Mouse (Mus musculus) kidney, embryonic 14.5 days (tissue): ENCODE results near the gene Acss2. TPM values are rescaled to one million over a fixed set of nuclear protein-coding genes. Genes with fewer than 3 reads are reported as not detected.

Experiments used
- ATAC-seq: fragments of 200-750 bp; cut with Nextera tagmentation; 2 replicates; pipeline ENCODE4 v1.8.0; 2017; ENCODE audit warnings: moderate number of reproducible peaks, mild to moderate bottlenecking, moderate TSS enrichment, moderate library complexity; ENCODE audit not compliant: low FRiP score, low TSS enrichment
- H3K27ac ChIP-seq: fragments of 300-500 bp; sonication (generic); 2 replicates; pipeline ENCODE4 v1.5.1; 2014; ENCODE audit warnings: low read depth, mild to moderate bottlenecking, low read length, moderate library complexity, mixed read lengths
- H3K27me3 ChIP-seq: fragments of 300-500 bp; sonication (generic); 2 replicates; pipeline ENCODE4 v1.6.1; 2014; ENCODE audit warnings: mild to moderate bottlenecking, low read length; ENCODE audit not compliant: control insufficient read depth, insufficient read depth
- H3K36me3 ChIP-seq: fragments of 300-500 bp; sonication (generic); 2 replicates; pipeline ENCODE4 v1.6.1; 2014; ENCODE audit warnings: low read length, mixed read lengths; ENCODE audit not compliant: control insufficient read depth, insufficient read depth
- H3K4me1 ChIP-seq: fragments of 300-500 bp; sonication (generic); 2 replicates; pipeline ENCODE4 v1.6.1; 2014; ENCODE audit warnings: low read length, mixed read lengths; ENCODE audit not compliant: control insufficient read depth, insufficient read depth
- H3K4me2 ChIP-seq: fragments of 300-500 bp; sonication (generic); replicated peaks from 2 replicates; pipeline ENCODE4 v1.6.1; 2014; ENCODE audit warnings: low read depth, mild to moderate bottlenecking, low read length
- H3K4me3 ChIP-seq: fragments of 300-500 bp; sonication (generic); 2 replicates; pipeline ENCODE4 v1.5.1; 2014; ENCODE audit warnings: mild to moderate bottlenecking, low read length
- H3K9ac ChIP-seq: fragments of 300-500 bp; sonication (generic); 2 replicates; pipeline ENCODE4 v1.6.1; 2014; ENCODE audit warnings: low read depth, mild to moderate bottlenecking, low read length, moderate library complexity
- H3K9me3 ChIP-seq: fragments of 300-500 bp; sonication (generic); 2 replicates; pipeline ENCODE4 v1.6.1; 2016; ENCODE audit warnings: low read length; ENCODE audit not compliant: control insufficient read depth
- WGBS: fragments of 180-500 bp; shearing (Covaris S2); extraction: QIAGEN DNeasy Blood & Tissue Kit; methylation state at CpG from one replicate; pipeline ENCODE4 v1.1.7; 2014; 5-methylcytosine and 5-hydroxymethylcytosine counted together
- microRNA counts: library from miRNA; unstranded; fragments of <30 nt; microRNA quantifications from one replicate; lab custom pipeline; 2017
- microRNA-seq: library from miRNA; unstranded; fragments of <30 nt; microRNA quantifications from one replicate; pipeline ENCODE4, GENCODE M21; 2016
- polyA plus RNA-seq: library from polyadenylated mRNA; unstranded; fragments of >200 nt; fragmentation: Nextera tagmentation; extraction: Ambion mirVana; gene quantifications from 2 replicates; pipeline ENCODE4 v1.2.1, GENCODE M21; 2014

Gene Acss2
- polyA plus RNA-seq, 1 experiment from 2014 or later: 10.0 TPM

- H3K4me2 ChIP-seq: no peak overlapping the region
- peaks cover 23% of the 10 kb centered on the region for H3K27me3 ChIP-seq
- no peak overlapping the region for H3K4me3 ChIP-seq
- H3K9me3 ChIP-seq: no peaks in the 10 kb centered on the region
- H3K4me1 ChIP-seq: peaks cover 13% of the 10 kb centered on the region; the same call in 1 of the 2 replicates
- WGBS: 88% methylated on average over 8 of the region's 8 CpGs
- ATAC-seq: no peak
- H3K9ac ChIP-seq: no peak overlapping the region
- H3K27ac ChIP-seq: no peak overlapping the region
- H3K36me3 ChIP-seq: peaks cover 63% of the 10 kb centered on the region
Observed at GRCm38 (mm10) chr2:155634562-155634961, 116.8 kb downstream of the Acss2 start.

MicroRNAs encoded within 50 kb of the gene (microRNA counts, 519-probe panel; counts per million panel counts)
- microRNA mmu-miR-499 (lab: Ali Mortazavi, UCI): not detected

Small RNA genes within 50 kb of the gene (microRNA-seq; reads per million reads assigned to microRNA genes)
- gene Mir499: 2.9 reads per million, percentile 11 among the genes with 10 or more reads in this experiment

Other genes starting within 250 kb of the Acss2 start
- 135 and 136 TPM in 2 replicates for gene Map1lc3a, start 241.7 kb upstream of the Acss2 start, polyA plus RNA-seq
- 66.8 and 73.3 TPM in 2 replicates for gene Pigu, start 160.5 kb upstream of the Acss2 start, polyA plus RNA-seq
- 12.7 and 17.5 TPM in 2 replicates for gene Trp53inp2, start 136.9 kb upstream of the Acss2 start, polyA plus RNA-seq
- 25.5 and 30.0 TPM in 2 replicates for gene Ncoa6, start 44.1 kb upstream of the Acss2 start, polyA plus RNA-seq
- gene Ggt7, start 289 bp downstream of the Acss2 start, polyA plus RNA-seq: 1.1 and 1.9 TPM in 2 replicates
- gene Gss, start 74.9 kb downstream of the Acss2 start, polyA plus RNA-seq: 25.0 and 29.8 TPM in 2 replicates
- 0.96 and 2.1 TPM in 2 replicates for gene Myh7b, start 93.3 kb downstream of the Acss2 start, polyA plus RNA-seq
- 105 and 134 TPM in 2 replicates for gene Trpc4ap, start 174.4 kb downstream of the Acss2 start, polyA plus RNA-seq
- gene Edem2, start 211.5 kb downstream of the Acss2 start, polyA plus RNA-seq: 27.4 and 36.0 TPM in 2 replicates
- gene Gm17581, start 217.9 kb downstream of the Acss2 start, polyA plus RNA-seq: not detected in 2 replicates
- gene Procr, start 233.2 kb downstream of the Acss2 start, polyA plus RNA-seq: 7.7 and 8.2 TPM in 2 replicates